Mouse (Mus musculus) hindbrain, postnatal 0 days (tissue): ENCODE data around the gene Hba-a1. TPM values are rescaled to one million over a fixed set of nuclear protein-coding genes. Genes with fewer than 3 reads are reported as not detected.

Experiments
- ATAC-seq: fragments of 200-750 bp; cut with Nextera tagmentation; 2 replicates; pipeline ENCODE4 v1.8.0; 2017; ENCODE audit warnings: mild to moderate bottlenecking, moderate TSS enrichment, moderate library complexity
- DNase-seq: peaks from one replicate; pipeline ENCODE4 v3.0.0-alpha.2; 2015; ENCODE audit warnings: low spot score
- H3K27ac ChIP-seq: fragments of 300-500 bp; sonication (generic); 2 replicates; pipeline ENCODE4 v1.5.1; 2014; ENCODE audit warnings: mild to moderate bottlenecking
- H3K27me3 ChIP-seq: fragments of 300-500 bp; sonication (generic); 2 replicates; pipeline ENCODE4 v1.6.1; 2014; ENCODE audit warnings: low read length, mixed read lengths; ENCODE audit not compliant: insufficient read depth
- H3K36me3 ChIP-seq: fragments of 300-500 bp; sonication (generic); 2 replicates; pipeline ENCODE4 v1.6.1; 2014; ENCODE audit warnings: low read length, mixed read lengths; ENCODE audit not compliant: insufficient read depth
- H3K4me1 ChIP-seq: fragments of 300-500 bp; sonication (generic); 2 replicates; pipeline ENCODE4 v1.6.1; 2014; ENCODE audit warnings: antibody characterized with exemption, low read length, mixed read lengths; ENCODE audit not compliant: insufficient read depth
- H3K4me2 ChIP-seq: fragments of 300-500 bp; sonication (generic); 2 replicates; pipeline ENCODE4 v1.6.1; 2014; ENCODE audit warnings: low read depth, mild to moderate bottlenecking, low read length, moderate library complexity, mixed read lengths
- H3K4me3 ChIP-seq: fragments of 300-500 bp; sonication (generic); 2 replicates; pipeline ENCODE4 v1.5.1; 2014; ENCODE audit warnings: low read length
- H3K9ac ChIP-seq: fragments of 300-500 bp; sonication (generic); replicated peaks from 2 replicates; pipeline ENCODE4 v1.6.1; 2014; ENCODE audit warnings: mild to moderate bottlenecking, low read length, moderate library complexity, mixed read lengths
- H3K9me3 ChIP-seq: fragments of 300-500 bp; sonication (generic); 2 replicates; pipeline ENCODE4 v1.6.1; 2016; ENCODE audit warnings: low read length, mixed read lengths
- CTCF ChIP-seq: IDR thresholded peaks from 2 replicates; pipeline ENCODE4 v1.5.1; 2016; ENCODE audit warnings: antibody characterized with exemption, control low read depth, low read depth
- WGBS: fragments of 180-500 bp; shearing (Covaris S2); extraction: QIAGEN DNeasy Blood & Tissue Kit; methylation state at CpG from one replicate; pipeline ENCODE4 v1.1.7; 2014; 5-methylcytosine and 5-hydroxymethylcytosine counted together
- polyA plus RNA-seq: library from polyadenylated mRNA; unstranded; fragments of >200 nt; fragmentation: Nextera tagmentation; extraction: Ambion mirVana; gene quantifications from 2 replicates; pipeline ENCODE4 v1.2.1, GENCODE M21; 2015
- total RNA-seq: library from RNA; depleted of rRNA; stranded (reverse); fragments of >200 nt; gene quantifications from 2 replicates; pipeline ENCODE4 v1.2.3, GENCODE M21; 2014; rRNA removed

Hba-a1 gene
- total and polyA plus RNA-seq, 2 experiments from 2014 or later, result 659 to 992 TPM

DNA sequence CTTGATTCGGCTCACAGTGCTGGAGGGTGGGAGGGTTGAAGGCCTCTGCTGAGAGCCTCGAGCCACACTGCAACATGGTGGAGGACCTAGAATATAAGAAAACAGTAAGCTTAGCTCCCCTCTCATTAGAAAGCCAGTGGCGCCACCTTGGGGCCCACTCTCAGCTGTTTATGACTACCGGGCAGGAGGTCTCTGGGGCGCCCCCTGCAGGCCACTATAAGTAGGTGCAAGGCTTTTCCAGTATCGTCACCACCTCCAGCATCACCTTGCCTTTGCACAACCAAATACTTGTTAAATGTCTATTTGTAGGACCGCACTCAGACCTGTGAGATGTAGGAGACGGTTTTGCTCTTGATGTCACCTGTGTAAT, 37.9 kb downstream of the Hba-a1 start:
- Histone ChIP-seq H3K27ac (no peak overlapping the region), H3K4me3 (no peak overlapping the region), H3K36me3 (no peaks in the 10 kb centered on the region), H3K4me2 (no peak overlapping the region), H3K9ac (no peak overlapping the region), H3K27me3 (no peaks in the 10 kb centered on the region), H3K4me1 (no peaks in the 10 kb centered on the region), H3K9me3 (no peaks in the 10 kb centered on the region)
- WGBS, result 42% methylated on average over 8 of the region's 8 CpGs
- peak; percentile 72 for DNase-seq
- ATAC-seq, result peak; percentile 75
- peak; percentile 83 for TF ChIP-seq CTCF

DNA sequence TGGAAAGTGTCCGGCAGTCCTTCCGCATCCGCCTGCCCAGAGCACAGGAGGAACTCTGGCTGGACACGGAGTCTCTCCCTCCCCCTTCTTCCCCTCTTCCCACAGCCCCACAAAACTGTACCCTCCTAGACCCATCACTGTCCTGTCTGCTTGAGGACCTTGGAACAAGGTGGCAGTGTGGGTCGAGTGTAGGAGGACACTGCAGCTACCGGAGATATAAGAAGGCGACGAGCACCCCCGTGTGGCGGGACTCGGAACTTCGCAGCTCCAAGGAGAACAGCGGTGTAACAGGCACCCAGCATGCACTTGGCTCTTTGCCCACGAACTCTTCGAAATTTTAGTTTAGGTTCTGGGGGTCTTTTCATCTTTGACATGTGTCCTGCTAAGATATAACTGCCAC, 41.3 kb downstream of the Hba-a1 start:
- no peaks in the 10 kb centered on the region for H3K4me1 ChIP-seq
- H3K9ac ChIP-seq, result no peak overlapping the region
- ATAC-seq, result peak; percentile 90
- H3K27me3 ChIP-seq, result no peaks in the 10 kb centered on the region
- no peaks in the 10 kb centered on the region for H3K36me3 ChIP-seq
- 9% methylated on average over 15 of the region's 15 CpGs for WGBS
- no peaks in the 10 kb centered on the region for H3K9me3 ChIP-seq
- TF ChIP-seq CTCF, result peak; percentile 96
- peak overlapping the region; percentile 35; the same call in 1 of the 2 replicates for H3K4me2 ChIP-seq
- no peak overlapping the region for H3K27ac ChIP-seq
- no peak overlapping the region for H3K4me3 ChIP-seq
- DNase-seq, result peak; percentile 92

DNA sequence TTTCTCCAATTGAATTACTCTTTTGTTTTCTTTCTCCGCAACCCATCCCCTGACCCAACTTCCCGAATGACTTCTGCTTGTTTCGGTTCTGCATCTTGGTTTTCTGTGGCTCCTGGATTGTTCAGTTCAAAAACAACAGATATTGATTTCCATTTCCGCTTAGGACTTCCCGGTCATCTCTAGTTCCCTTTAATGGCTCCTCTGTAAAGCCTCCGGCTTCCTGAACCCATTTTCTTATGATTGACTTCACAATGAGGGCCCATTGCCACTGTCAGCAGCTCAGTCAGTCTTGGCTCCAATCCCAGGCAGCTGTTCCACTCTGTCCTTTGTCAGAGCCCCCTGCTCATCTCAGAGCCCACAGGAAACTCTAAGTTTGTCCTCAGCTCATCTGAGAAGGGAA, 47.8 kb downstream of the Hba-a1 start:
- H3K36me3 ChIP-seq, result no peaks in the 10 kb centered on the region
- no peak overlapping the region for H3K4me2 ChIP-seq
- DNase-seq, result peak; percentile 54
- no peak overlapping the region for H3K9ac ChIP-seq
- no peak overlapping the region for H3K27ac ChIP-seq
- 0 out of 2 replicates have a peak, but pooled peaks have one; percentile 12 for ATAC-seq
- no peak overlapping the region for H3K4me3 ChIP-seq
- no peaks in the 10 kb centered on the region for H3K27me3 ChIP-seq
- H3K9me3 ChIP-seq, result no peaks in the 10 kb centered on the region
- 28% methylated on average over 6 of the region's 6 CpGs for WGBS
- no peak for TF ChIP-seq CTCF
- H3K4me1 ChIP-seq, result 0 out of 2 replicates have a peak, but pooled peaks cover 7% of the 10 kb centered on the region

DNA sequence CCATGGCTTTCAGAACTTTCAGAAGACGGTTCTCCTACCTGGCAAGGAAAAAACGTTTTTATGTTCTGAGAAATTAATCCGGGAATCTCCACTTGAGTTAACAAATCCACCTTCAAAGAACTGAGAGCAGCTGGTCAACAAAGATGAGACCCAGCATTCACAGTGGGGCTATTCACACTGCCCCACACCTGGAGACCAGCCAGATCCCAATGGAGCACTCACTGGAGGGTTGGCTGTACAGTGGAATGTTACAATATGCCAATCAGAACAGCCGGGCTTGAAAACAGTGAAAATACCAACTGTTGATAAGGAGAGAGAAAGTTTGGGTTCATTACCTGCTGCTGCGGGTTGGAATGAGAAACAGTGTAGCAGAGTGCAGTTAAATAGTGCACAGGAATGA, 48.5 kb downstream of the Hba-a1 start:
- Histone ChIP-seq H3K4me3 (no peak overlapping the region), H3K4me1 (0 out of 2 replicates have a peak, but pooled peaks cover 7% of the 10 kb centered on the region), H3K9ac (no peak overlapping the region), H3K27me3 (no peaks in the 10 kb centered on the region), H3K27ac (no peak overlapping the region), H3K4me2 (no peak overlapping the region), H3K36me3 (no peaks in the 10 kb centered on the region), H3K9me3 (0 out of 2 replicates have a peak, but pooled peaks cover 2% of the 10 kb centered on the region)
- WGBS, result 40% methylated on average over 5 of the region's 5 CpGs
- ATAC-seq (no peak), DNase-seq (peak; percentile 45)
- TF ChIP-seq CTCF, result no peak

DNA sequence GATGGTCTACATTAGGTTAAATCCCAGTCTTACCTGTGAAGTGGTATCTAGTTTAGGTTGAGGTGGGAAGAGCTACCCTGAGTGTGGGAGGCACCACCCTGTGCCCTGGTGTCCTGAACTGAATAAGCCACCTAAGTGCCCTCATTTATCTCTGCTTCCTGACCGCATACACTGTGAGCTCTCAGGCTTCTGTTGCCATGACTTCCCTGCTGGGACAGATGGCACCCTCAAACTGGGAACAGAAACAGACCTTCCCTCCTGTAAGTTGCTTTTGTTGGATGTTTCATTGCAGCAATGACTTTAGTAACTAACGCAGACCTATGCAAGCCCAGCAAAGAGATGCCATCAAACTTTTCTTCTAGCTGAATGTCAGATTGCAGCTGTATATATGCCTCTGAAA, 49.9 kb downstream of the Hba-a1 start:
- TF ChIP-seq CTCF, result no peak
- Histone ChIP-seq H3K27ac (no peak overlapping the region), H3K27me3 (no peaks in the 10 kb centered on the region), H3K4me3 (no peak overlapping the region), H3K4me2 (no peak overlapping the region), H3K36me3 (no peaks in the 10 kb centered on the region), H3K4me1 (0 out of 2 replicates have a peak, but pooled peaks cover 7% of the 10 kb centered on the region), H3K9me3 (0 out of 2 replicates have a peak, but pooled peaks cover 4% of the 10 kb centered on the region), H3K9ac (no peak overlapping the region)
- ATAC-seq, result no peak
- 64% methylated on average over 2 of the region's 2 CpGs for WGBS
- no peak for DNase-seq

Other genes with a start within 250 kb of the Hba-a1 start
- not detected in 2 replicates for gene Il9r, start 83.2 kb upstream of the Hba-a1 start, total RNA-seq
- not detected in 2 replicates for gene Il9r, start 83.2 kb upstream of the Hba-a1 start, polyA plus RNA-seq
- gene Snrnp25, start 78.1 kb upstream of the Hba-a1 start, total RNA-seq, result 18.1 and 21.7 TPM in 2 replicates
- gene Snrnp25, start 78.1 kb upstream of the Hba-a1 start, polyA plus RNA-seq, result 52.6 and 61.3 TPM in 2 replicates
- 65.4 and 97.4 TPM in 2 replicates for gene Rhbdf1, start 61.2 kb upstream of the Hba-a1 start, total RNA-seq
- gene Rhbdf1, start 61.2 kb upstream of the Hba-a1 start, polyA plus RNA-seq, result 22.8 and 22.9 TPM in 2 replicates
- gene Mpg, start 57.0 kb upstream of the Hba-a1 start, total RNA-seq, result 24.5 and 30.0 TPM in 2 replicates
- gene Mpg, start 57.0 kb upstream of the Hba-a1 start, polyA plus RNA-seq, result 27.7 TPM in 2 replicates
- 38.4 and 53.0 TPM in 2 replicates for gene Nprl3, start 15.8 kb upstream of the Hba-a1 start, total RNA-seq
- 39.2 and 39.8 TPM in 2 replicates for gene Nprl3, start 15.8 kb upstream of the Hba-a1 start, polyA plus RNA-seq
- not detected in 2 replicates for gene Hba-x, start 7.1 kb upstream of the Hba-a1 start, total RNA-seq
- not detected in 2 replicates for gene Hba-x, start 7.1 kb upstream of the Hba-a1 start, polyA plus RNA-seq
- 1.0 TPM in 1 of 2 replicates, not detected in the other for gene Hbq1b, start 3.5 kb downstream of the Hba-a1 start, total RNA-seq
- gene Hbq1b, start 3.5 kb downstream of the Hba-a1 start, polyA plus RNA-seq, result 1.1 and 1.4 TPM in 2 replicates
- 1,752 and 2,010 TPM in 2 replicates for gene Hba-a2, start 13.0 kb downstream of the Hba-a1 start, total RNA-seq
- 1,345 and 1,601 TPM in 2 replicates for gene Hba-a2, start 13.0 kb downstream of the Hba-a1 start, polyA plus RNA-seq
- gene Hbq1a, start 16.6 kb downstream of the Hba-a1 start, total RNA-seq, result 5.6 TPM in 1 of 2 replicates, not detected in the other
- 2.0 and 2.2 TPM in 2 replicates for gene Hbq1a, start 16.6 kb downstream of the Hba-a1 start, polyA plus RNA-seq
- 32.2 and 37.4 TPM in 2 replicates for gene Sh3pxd2b, start 64.3 kb downstream of the Hba-a1 start, total RNA-seq
- 6.7 and 7.4 TPM in 2 replicates for gene Sh3pxd2b, start 64.3 kb downstream of the Hba-a1 start, polyA plus RNA-seq
- 47.4 and 53.8 TPM in 2 replicates for gene Ubtd2, start 171.9 kb downstream of the Hba-a1 start, total RNA-seq
- 30.6 TPM in 2 replicates for gene Ubtd2, start 171.9 kb downstream of the Hba-a1 start, polyA plus RNA-seq
- gene Efcab9, start 248.6 kb downstream of the Hba-a1 start, total RNA-seq, result not detected in 2 replicates
- 0.38 TPM in 1 of 2 replicates, not detected in the other for gene Efcab9, start 248.6 kb downstream of the Hba-a1 start, polyA plus RNA-seq
- 4.5 and 10.8 TPM in 2 replicates for gene Stk10, start 249.8 kb downstream of the Hba-a1 start, total RNA-seq
- 1.1 and 1.2 TPM in 2 replicates for gene Stk10, start 249.8 kb downstream of the Hba-a1 start, polyA plus RNA-seq